Mouse (Mus musculus): ENCODE measurements around the gene Prom2.

DNA sequence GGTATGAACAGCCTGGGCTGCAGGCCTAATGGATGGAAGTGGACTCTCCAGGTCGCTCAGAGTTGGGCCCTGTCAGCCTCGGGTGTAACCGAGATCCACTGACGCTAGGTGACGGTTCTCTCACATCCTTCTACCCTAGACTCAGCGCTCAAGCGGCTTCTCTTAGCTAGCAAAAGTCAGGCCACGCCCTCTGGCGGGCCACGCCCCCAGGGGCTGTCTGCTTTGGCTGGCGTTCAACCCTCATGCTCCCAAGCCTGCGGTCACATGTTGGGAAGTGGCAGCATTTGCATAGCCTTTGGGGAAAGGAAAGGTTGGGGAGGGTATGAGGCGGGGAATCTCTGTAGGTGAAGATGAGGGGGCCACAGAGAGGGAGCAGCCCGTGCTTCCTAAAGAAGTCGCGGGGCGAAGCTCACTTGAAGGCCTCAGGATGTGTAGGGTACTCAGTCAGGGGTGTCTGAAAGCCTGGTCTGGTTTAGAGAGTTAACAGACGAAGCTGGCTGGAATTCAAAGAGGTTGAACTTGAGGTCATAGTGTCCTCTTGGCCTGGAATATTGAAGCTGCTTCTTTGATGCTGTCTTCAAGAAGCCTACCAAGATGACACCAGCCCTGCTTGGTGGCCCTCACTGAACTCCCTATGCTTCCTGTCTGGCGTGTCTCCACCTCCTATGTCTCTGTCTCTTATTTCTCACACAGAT lies 56.6 kb downstream of the Prom2 start:
- TF ChIP-seq CTCF (IDR thresholded peaks at IDR 0.05; ENCODE audit: borderline replicate concordance, insufficient read depth, low read length) (no peak), POLR2A (IDR thresholded peaks at IDR 0.05; ENCODE audit: low read depth, low read length) (no peak)

Data from embryonic fibroblast, embryonic 13.5 days (primary cell).